Mouse (Mus musculus): ENCODE measurements around the gene Kcnj10. TPM values are rescaled to one million over a fixed set of nuclear protein-coding genes. Genes with fewer than 3 reads are reported as not detected.

The Kcnj10 gene
- polyA plus RNA-seq, 1 experiment = 58.4 TPM

DNA sequence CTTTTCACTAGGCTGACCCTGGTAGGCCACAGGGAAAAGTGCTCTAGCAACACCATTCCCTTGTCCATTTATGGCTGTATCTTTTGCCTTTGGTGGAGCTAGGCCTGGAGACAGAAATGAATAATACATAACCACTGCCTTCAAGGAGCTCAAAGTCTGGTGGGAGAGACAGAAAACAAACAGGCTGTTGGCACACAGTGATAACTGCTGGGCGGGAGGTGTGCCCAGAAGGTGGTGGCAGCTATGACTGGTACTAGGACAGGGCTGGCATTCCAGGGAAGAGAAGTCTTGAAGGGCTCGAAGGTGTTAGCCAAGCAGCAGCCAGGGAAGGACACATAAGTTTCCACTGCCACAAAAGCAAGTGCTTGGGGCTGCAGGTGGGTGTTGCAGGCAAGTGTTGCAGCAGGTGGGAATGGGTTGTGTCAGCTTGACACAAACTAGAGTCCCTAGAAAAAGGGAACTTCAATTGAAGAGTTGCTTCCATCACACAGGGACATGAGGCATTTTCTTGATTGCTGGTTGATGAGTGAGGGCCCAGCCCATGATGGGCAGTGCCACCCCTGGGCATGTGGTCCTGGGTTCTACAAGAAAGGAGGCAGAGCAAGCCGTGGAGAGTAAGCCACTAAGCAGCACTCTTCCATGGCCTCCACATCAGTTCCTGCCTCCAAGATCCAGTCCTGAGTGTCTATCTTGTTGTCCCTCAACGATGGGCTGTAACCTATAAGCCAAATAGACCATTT lies 72.7 kb downstream of the Kcnj10 start:
- Histone ChIP-seq H3K4me3 (ENCODE audit: insufficient read depth, low read length) (no peak overlapping the region), H3K27ac (ENCODE audit: insufficient read depth, low read depth, low read length) (no peak overlapping the region), H3K4me1 (ENCODE audit: control insufficient read depth, insufficient read depth, low read length) (no peaks in the 10 kb centered on the region)
- no peak for TF ChIP-seq CTCF (IDR thresholded peaks at IDR 0.05; ENCODE audit: low read depth, low read length)
- TF ChIP-seq POLR2A (IDR thresholded peaks at IDR 0.05; ENCODE audit: borderline replicate concordance, low read depth, low read length) = no peak

DNA sequence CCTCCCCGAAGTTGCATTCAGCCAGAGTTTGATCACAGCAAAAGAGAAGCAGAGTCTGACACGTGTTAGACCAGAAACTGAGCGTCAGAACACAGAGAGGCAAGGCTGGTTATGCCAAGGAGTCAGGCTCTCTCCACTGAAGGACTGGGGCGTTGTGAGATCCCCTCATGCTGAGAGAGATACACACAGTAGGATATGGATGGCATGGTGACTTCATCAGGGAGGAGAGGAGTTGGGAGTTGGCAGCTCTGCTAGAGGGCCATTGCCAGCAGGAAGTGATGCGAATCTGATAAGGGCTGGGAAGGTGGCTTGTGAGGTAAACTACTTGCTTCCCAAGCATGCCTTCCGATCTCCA lies 73.2 kb downstream of the Kcnj10 start:
- Histone ChIP-seq H3K4me1 (ENCODE audit: control insufficient read depth, insufficient read depth, low read length) (no peaks in the 10 kb centered on the region), H3K4me3 (ENCODE audit: insufficient read depth, low read length) (no peak overlapping the region), H3K27ac (ENCODE audit: insufficient read depth, low read depth, low read length) (no peak overlapping the region)
- TF ChIP-seq CTCF (IDR thresholded peaks at IDR 0.05; ENCODE audit: low read depth, low read length) (no peak), POLR2A (IDR thresholded peaks at IDR 0.05; ENCODE audit: borderline replicate concordance, low read depth, low read length) (no peak)

DNA sequence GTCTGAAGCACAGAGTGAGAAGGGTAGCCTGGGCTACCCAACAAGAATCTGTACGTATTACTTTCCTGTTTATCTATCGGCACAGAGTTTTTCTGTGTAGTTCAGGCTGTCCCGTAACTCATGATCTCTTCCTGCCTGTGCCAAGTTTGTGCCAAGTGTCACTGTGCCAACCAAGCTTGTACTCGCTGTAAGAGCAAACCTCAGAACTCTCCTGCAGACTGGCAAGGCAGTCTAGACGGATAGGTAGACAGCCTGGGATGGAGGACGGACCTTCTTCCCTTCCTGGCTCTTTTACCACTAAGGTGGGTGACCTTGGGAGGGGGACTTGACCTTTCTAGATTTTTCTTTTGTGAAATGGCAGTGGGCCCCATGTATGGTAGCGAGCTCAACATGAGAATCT lies 74.1 kb downstream of the Kcnj10 start:
- H3K4me3 ChIP-seq (ENCODE audit: insufficient read depth, low read length) = no peak overlapping the region
- H3K4me1 ChIP-seq (ENCODE audit: control insufficient read depth, insufficient read depth, low read length) = no peaks in the 10 kb centered on the region
- H3K27ac ChIP-seq (ENCODE audit: insufficient read depth, low read depth, low read length) = no peak overlapping the region
- TF ChIP-seq CTCF (IDR thresholded peaks at IDR 0.05; ENCODE audit: low read depth, low read length) (no peak), POLR2A (IDR thresholded peaks at IDR 0.05; ENCODE audit: borderline replicate concordance, low read depth, low read length) (no peak)

DNA sequence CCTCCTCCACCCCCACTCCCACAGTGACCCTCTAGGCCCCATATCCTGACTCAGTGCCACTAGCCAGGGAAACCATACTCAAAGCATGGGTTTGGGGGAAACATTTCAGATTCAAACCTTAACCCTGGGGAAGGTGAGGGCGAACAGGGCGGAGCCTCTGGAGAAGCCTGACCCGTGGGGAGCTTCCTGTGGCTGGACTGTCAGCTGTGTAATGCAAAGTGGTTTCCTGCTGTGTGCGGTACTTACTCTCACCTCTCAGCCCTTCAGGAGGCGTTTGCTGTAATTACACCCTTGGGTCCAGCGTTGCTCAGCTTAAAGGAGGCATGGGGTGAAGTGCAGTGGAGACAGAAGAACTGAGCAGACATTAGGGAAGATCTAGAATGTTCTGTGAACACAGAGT lies 77.2 kb downstream of the Kcnj10 start:
- H3K27ac ChIP-seq (ENCODE audit: insufficient read depth, low read depth, low read length) = no peak overlapping the region
- peaks cover 2% of the 10 kb centered on the region; the same call in 1 of the 2 replicates for H3K4me1 ChIP-seq (ENCODE audit: control insufficient read depth, insufficient read depth, low read length)
- no peak overlapping the region for H3K4me3 ChIP-seq (ENCODE audit: insufficient read depth, low read length)
- no peak for TF ChIP-seq POLR2A (IDR thresholded peaks at IDR 0.05; ENCODE audit: borderline replicate concordance, low read depth, low read length)
- no peak for TF ChIP-seq CTCF (IDR thresholded peaks at IDR 0.05; ENCODE audit: low read depth, low read length)

DNA sequence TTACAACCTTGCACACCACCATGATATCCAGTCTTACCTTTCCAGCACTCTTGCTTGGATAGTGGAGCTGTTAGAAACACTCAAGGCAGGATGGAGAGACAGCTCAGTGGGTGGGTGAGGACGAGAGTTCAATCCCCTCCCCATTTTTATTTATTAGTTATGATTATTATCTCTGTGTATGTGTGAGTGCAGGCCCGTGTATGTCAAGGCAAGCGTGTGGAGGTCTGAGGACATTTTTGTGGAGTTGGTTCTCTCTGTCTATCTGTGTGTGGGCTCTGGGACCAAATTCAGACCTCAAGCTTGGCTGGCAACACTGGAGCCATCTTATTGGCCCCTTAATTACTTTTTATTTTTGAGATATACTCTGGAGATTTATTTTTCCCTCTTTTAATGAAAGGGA lies 77.6 kb downstream of the Kcnj10 start:
- Histone ChIP-seq H3K4me3 (ENCODE audit: insufficient read depth, low read length) (no peak overlapping the region), H3K27ac (ENCODE audit: insufficient read depth, low read depth, low read length) (no peak overlapping the region), H3K4me1 (ENCODE audit: control insufficient read depth, insufficient read depth, low read length) (peaks cover 3% of the 10 kb centered on the region)
- no peak for TF ChIP-seq POLR2A (IDR thresholded peaks at IDR 0.05; ENCODE audit: borderline replicate concordance, low read depth, low read length)

DNA sequence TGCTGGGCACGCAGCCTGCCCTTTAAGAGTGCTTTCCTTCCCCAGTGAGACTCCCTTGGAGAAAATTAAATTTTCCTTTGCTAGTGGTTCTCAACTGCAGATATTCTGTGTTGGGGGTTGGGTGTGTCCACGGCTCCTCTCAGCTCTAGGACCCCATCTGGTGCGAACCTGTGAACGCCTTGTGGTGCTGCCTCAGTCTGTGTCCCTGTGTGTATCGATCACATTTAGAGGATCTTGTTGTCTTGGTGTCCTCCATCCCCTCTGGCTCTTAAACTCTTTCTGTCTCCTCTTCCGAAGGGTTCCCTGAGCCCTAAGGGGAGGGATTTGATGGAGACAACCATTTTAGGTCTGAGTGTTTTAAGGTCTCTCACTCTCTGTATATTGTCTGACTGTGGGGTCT lies 79.2 kb downstream of the Kcnj10 start:
- TF ChIP-seq POLR2A (IDR thresholded peaks at IDR 0.05; ENCODE audit: borderline replicate concordance, low read depth, low read length) (no peak), CTCF (IDR thresholded peaks at IDR 0.05; ENCODE audit: low read depth, low read length) (no peak)
- Histone ChIP-seq H3K27ac (ENCODE audit: insufficient read depth, low read depth, low read length) (no peak overlapping the region), H3K4me3 (ENCODE audit: insufficient read depth, low read length) (no peak overlapping the region), H3K4me1 (ENCODE audit: control insufficient read depth, insufficient read depth, low read length) (peaks cover 14% of the 10 kb centered on the region)

DNA sequence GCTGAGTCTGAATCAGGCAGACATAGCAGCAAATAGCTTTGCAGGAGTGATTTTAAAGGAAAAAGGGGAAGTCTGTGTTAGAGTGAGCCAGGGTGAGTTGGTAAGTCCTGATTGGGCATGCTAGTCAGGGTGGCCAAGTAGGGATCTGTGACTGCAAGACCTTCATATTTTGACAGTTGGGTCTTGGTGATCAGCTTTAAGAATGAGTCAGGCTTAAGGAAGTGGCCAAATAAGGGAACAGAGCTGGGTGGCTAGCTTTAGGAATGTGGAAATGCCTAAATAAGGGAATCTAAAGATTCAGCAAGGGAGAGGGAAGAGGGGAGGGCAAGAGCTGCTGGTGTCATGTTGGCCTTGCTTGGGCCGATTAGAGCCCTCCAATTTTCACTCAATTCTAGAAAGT lies 82.4 kb downstream of the Kcnj10 start:
- H3K4me1 ChIP-seq (ENCODE audit: control insufficient read depth, insufficient read depth, low read length) = peaks cover 22% of the 10 kb centered on the region
- H3K4me3 ChIP-seq (ENCODE audit: insufficient read depth, low read length) = no peak overlapping the region
- no peak for TF ChIP-seq POLR2A (IDR thresholded peaks at IDR 0.05; ENCODE audit: borderline replicate concordance, low read depth, low read length)
- TF ChIP-seq CTCF (IDR thresholded peaks at IDR 0.05; ENCODE audit: low read depth, low read length) = no peak
- peak overlapping the region; percentile 68 for H3K27ac ChIP-seq (ENCODE audit: insufficient read depth, low read depth, low read length)

Other genes starting within 250 kb of the Kcnj10 start
- 56.7 and 64.1 TPM in 2 replicates for gene Pex19, start 214.5 kb upstream of the Kcnj10 start, polyA plus RNA-seq (2012; ENCODE audit: insufficient read depth, insufficient read length, missing spikeins)
- 73.2 and 78.3 TPM in 2 replicates for gene Dcaf8, start 193.1 kb upstream of the Kcnj10 start, polyA plus RNA-seq (2012; ENCODE audit: insufficient read depth, insufficient read length, missing spikeins)
- 249 and 256 TPM in 2 replicates for gene Pea15a, start 134.4 kb upstream of the Kcnj10 start, polyA plus RNA-seq (2012; ENCODE audit: insufficient read depth, insufficient read length, missing spikeins)
- gene Casq1, start 121.3 kb upstream of the Kcnj10 start, polyA plus RNA-seq (2012; ENCODE audit: insufficient read depth, insufficient read length, missing spikeins) = not detected in 2 replicates
- gene Atp1a4, start 82.8 kb upstream of the Kcnj10 start, polyA plus RNA-seq (2012; ENCODE audit: insufficient read depth, insufficient read length, missing spikeins) = not detected in 2 replicates
- 90.3 and 110 TPM in 2 replicates for gene Igsf8, start 79.6 kb upstream of the Kcnj10 start, polyA plus RNA-seq (2012; ENCODE audit: insufficient read depth, insufficient read length, missing spikeins)
- 0.15 and 0.36 TPM in 2 replicates for gene Atp1a2, start 43.1 kb upstream of the Kcnj10 start, polyA plus RNA-seq (2012; ENCODE audit: insufficient read depth, insufficient read length, missing spikeins)
- 1.8 and 2.2 TPM in 2 replicates for gene Kcnj9, start 11.9 kb upstream of the Kcnj10 start, polyA plus RNA-seq (2012; ENCODE audit: insufficient read depth, insufficient read length, missing spikeins)
- 14.3 and 15.4 TPM in 2 replicates for gene Pigm, start 35.3 kb downstream of the Kcnj10 start, polyA plus RNA-seq (2012; ENCODE audit: insufficient read depth, insufficient read length, missing spikeins)
- 90.6 and 98.9 TPM in 2 replicates for gene Slamf9, start 134.1 kb downstream of the Kcnj10 start, polyA plus RNA-seq (2012; ENCODE audit: insufficient read depth, insufficient read length, missing spikeins)
- 6.3 and 7.6 TPM in 2 replicates for gene Igsf9, start 140.6 kb downstream of the Kcnj10 start, polyA plus RNA-seq (2012; ENCODE audit: insufficient read depth, insufficient read length, missing spikeins)
- gene Tagln2, start 158.8 kb downstream of the Kcnj10 start, polyA plus RNA-seq (2012; ENCODE audit: insufficient read depth, insufficient read length, missing spikeins) = 316 and 321 TPM in 2 replicates
- 0.87 and 1.2 TPM in 2 replicates for gene Cfap45, start 179.6 kb downstream of the Kcnj10 start, polyA plus RNA-seq (2012; ENCODE audit: insufficient read depth, insufficient read length, missing spikeins)
- gene Vsig8, start 214.7 kb downstream of the Kcnj10 start, polyA plus RNA-seq (2012; ENCODE audit: insufficient read depth, insufficient read length, missing spikeins) = not detected in 2 replicates
- gene Slamf8, start 249.4 kb downstream of the Kcnj10 start, polyA plus RNA-seq (2012; ENCODE audit: insufficient read depth, insufficient read length, missing spikeins) = 4.0 TPM in 2 replicates

All from bone marrow macrophage, adult 2 months (primary cell).